Mouse (Mus musculus) CH12.LX (cell line): ENCODE data around the gene Cblb. TPM values are rescaled to one million over a fixed set of nuclear protein-coding genes. Genes with fewer than 3 reads are reported as not detected.

Experiments used
- DNase-seq: peaks from one replicate; pipeline ENCODE4 v3.0.0-alpha.2; 2013; ENCODE audit errors: extremely low read depth
- H3K27ac ChIP-seq: 2 replicates; pipeline ENCODE4 v1.5.1; 2012; ENCODE audit warnings: low read depth, mild to moderate bottlenecking, control low read depth, moderate library complexity; ENCODE audit not compliant: insufficient read depth
- H3K27me3 ChIP-seq: replicated peaks from 2 replicates; pipeline ENCODE3; 2012; ENCODE audit warnings: inconsistent platforms
- H3K36me3 ChIP-seq, 2 experiments: replicated peaks in 1 of 2; 2 replicates each; pipeline versions ENCODE3 to v1.6.1; 2012; ENCODE audit warnings: inconsistent platforms in 1 of 2, low read length in 1 of 2, mild to moderate bottlenecking in 1 of 2, mixed read lengths in 1 of 2, moderate library complexity in 1 of 2; ENCODE audit not compliant: control insufficient read depth in 1 of 2, insufficient read depth in 1 of 2
- H3K4me1 ChIP-seq, 2 experiments: 2 replicates each; pipeline ENCODE4 v1.6.1; 2012; ENCODE audit warnings: inconsistent platforms in 1 of 2, moderate library complexity in 1 of 2; ENCODE audit not compliant: insufficient read depth in 2 of 2, control insufficient read depth in 1 of 2
- H3K4me2 ChIP-seq: 2 replicates; pipeline ENCODE4 v1.6.1; 2012; ENCODE audit warnings: low read depth, mild to moderate bottlenecking, control low read depth; ENCODE audit not compliant: poor library complexity, insufficient read depth, severe bottlenecking
- H3K4me3 ChIP-seq, 3 experiments: fragments of 150-350 bp in 1 of 3; sonication (generic) in 1 of 3; replicated peaks in 1 of 3; 2 replicates each; pipeline versions ENCODE3 to v1.5.1; 2011 to 2012; ENCODE audit warnings: low read depth in 2 of 3, low read length in 2 of 3, mild to moderate bottlenecking in 2 of 3, moderate library complexity in 2 of 3, control low read depth in 1 of 3, improper control_type of control experiment in 1 of 3, inconsistent platforms in 1 of 3, mixed read lengths in 1 of 3; ENCODE audit not compliant: poor library complexity in 1 of 3
- H3K79me2 ChIP-seq: replicated peaks from 2 replicates; pipeline ENCODE4 v1.6.1; 2012; ENCODE audit warnings: mild to moderate bottlenecking, moderate library complexity; ENCODE audit not compliant: control insufficient read depth, poor library complexity, insufficient read depth, severe bottlenecking; ENCODE audit errors: extremely low read depth
- H3K9ac ChIP-seq: 2 replicates; pipeline ENCODE4 v1.6.1; 2012; ENCODE audit warnings: low read depth, mild to moderate bottlenecking, control low read depth, moderate library complexity; ENCODE audit not compliant: insufficient read depth
- H3K9me3 ChIP-seq: replicated peaks from 2 replicates; pipeline ENCODE3; 2012; ENCODE audit warnings: low read length, inconsistent platforms, mixed read lengths
- BHLHE40 ChIP-seq: IDR thresholded peaks from 2 replicates; pipeline ENCODE4 v1.6.1; 2011; ENCODE audit warnings: mild to moderate bottlenecking, low read depth, low read length, improper control_type of control experiment
- EP300 ChIP-seq: IDR thresholded peaks from 2 replicates; pipeline ENCODE4 v1.6.1; 2011; ENCODE audit warnings: low read length, improper control_type of control experiment
- GABPA ChIP-seq: IDR thresholded peaks from 2 replicates; pipeline ENCODE4 v1.6.1; 2012; ENCODE audit warnings: low read depth, low read length, improper control_type of control experiment, inconsistent platforms; ENCODE audit not compliant: insufficient replicate concordance
- HCFC1 ChIP-seq: IDR thresholded peaks from 2 replicates; pipeline ENCODE4 v1.6.1; 2012; ENCODE audit warnings: low read depth, mild to moderate bottlenecking, inconsistent platforms, low read length, improper control_type of control experiment
- JUN ChIP-seq: IDR thresholded peaks from 2 replicates; pipeline ENCODE4 v1.6.1; 2011; ENCODE audit warnings: low read depth, mild to moderate bottlenecking, low read length, improper control_type of control experiment, moderate library complexity; ENCODE audit not compliant: insufficient read depth
- KAT2A ChIP-seq: IDR thresholded peaks from 2 replicates; pipeline ENCODE4 v1.6.1; 2012; ENCODE audit warnings: low read length, improper control_type of control experiment, inconsistent platforms; ENCODE audit not compliant: insufficient replicate concordance
- MAFK ChIP-seq: IDR thresholded peaks from 2 replicates; pipeline ENCODE4 v1.6.1; 2011; ENCODE audit warnings: low read length, improper control_type of control experiment; ENCODE audit not compliant: insufficient replicate concordance
- MAX ChIP-seq: IDR thresholded peaks from 2 replicates; pipeline ENCODE4 v1.6.1; 2011; ENCODE audit warnings: low read length, improper control_type of control experiment
- MAZ ChIP-seq: IDR thresholded peaks from 2 replicates; pipeline ENCODE4 v1.6.1; 2012; ENCODE audit warnings: low read depth, mild to moderate bottlenecking, inconsistent platforms, low read length, improper control_type of control experiment, moderate library complexity
- MEF2A ChIP-seq: IDR thresholded peaks from 2 replicates; pipeline ENCODE4 v1.6.1; 2014; ENCODE audit warnings: low read depth, mild to moderate bottlenecking, inconsistent platforms, low read length, improper control_type of control experiment, borderline replicate concordance
- MXI1 ChIP-seq: IDR thresholded peaks from 2 replicates; pipeline ENCODE4 v1.6.1; 2011; ENCODE audit warnings: mild to moderate bottlenecking, low read depth, low read length, improper control_type of control experiment
- MYC ChIP-seq: IDR thresholded peaks from 2 replicates; pipeline ENCODE4 v1.6.1; 2011; ENCODE audit warnings: low read depth, mild to moderate bottlenecking, improper control_type of control experiment, low read length
- NELFE ChIP-seq: IDR thresholded peaks from 2 replicates; pipeline ENCODE4 v1.6.1; 2011; ENCODE audit warnings: low read depth, low read length, improper control_type of control experiment
- PAX5 ChIP-seq: IDR thresholded peaks from 2 replicates; pipeline ENCODE4 v1.6.1; 2012; ENCODE audit warnings: low read length, inconsistent platforms, mixed read lengths
- SIN3A ChIP-seq: IDR thresholded peaks from 2 replicates; pipeline ENCODE4 v1.6.1; 2012; ENCODE audit warnings: low read length, improper control_type of control experiment, inconsistent platforms
- TBP ChIP-seq: conservative IDR thresholded peaks from 2 replicates; pipeline ENCODE4 v1.6.1; 2011; ENCODE audit warnings: low read depth, low read length, improper control_type of control experiment
- TCF12 ChIP-seq: IDR thresholded peaks from 2 replicates; pipeline ENCODE4 v1.6.1; 2014; ENCODE audit warnings: low read depth, mild to moderate bottlenecking, inconsistent platforms, low read length, improper control_type of control experiment
- UBTF ChIP-seq: IDR thresholded peaks from 2 replicates; pipeline ENCODE4 v1.6.1; 2012; ENCODE audit warnings: low read depth, mild to moderate bottlenecking, inconsistent platforms, low read length, improper control_type of control experiment, moderate library complexity
- ZC3H11A ChIP-seq: IDR thresholded peaks from 2 replicates; pipeline ENCODE4 v1.6.1; 2012; ENCODE audit warnings: low read depth, mild to moderate bottlenecking, inconsistent platforms, low read length, improper control_type of control experiment
- ZKSCAN1 ChIP-seq: IDR thresholded peaks from 2 replicates; pipeline ENCODE4 v1.6.1; 2012; ENCODE audit warnings: low read depth, inconsistent platforms, low read length, improper control_type of control experiment, borderline replicate concordance
- dilution Hi-C: fragments of 300-500 bp; cut with MboI; formaldehyde crosslinking; loops from 2 replicates; pipeline ENCODE4 v1.14.3; 2020; ENCODE audit warnings: low sequenced_read_pairs; ENCODE audit not compliant: extremely low pct_unique_long_range_greater_than_20kb, extremely low pct_ligation_motif_present
- in situ Hi-C: fragments of 300-500 bp; cut with MboI; formaldehyde crosslinking; loops from 3 replicates; pipeline ENCODE4 v1.14.3; 2019; ENCODE audit warnings: low sequenced_read_pairs, low pct_ligation_motif_present, low pct_unique_long_range_greater_than_20kb, mixed read lengths
- polyA plus RNA-seq: library from polyadenylated mRNA; unstranded; fragments of >175 nt; gene quantifications from 2 replicates; pipeline ENCODE4 v1.2.1, GENCODE M21; 2012; ENCODE audit warnings: low read depth; ENCODE audit not compliant: insufficient read length
- total RNA-seq, 2 experiments: library from RNA; depleted of rRNA; stranded (reverse); fragments of 300-350 nt in 1 of 2; fragments of >200 nt in 1 of 2; gene quantifications; 2 replicates each; pipeline ENCODE4 v1.2.3; 2012 to 2014

The Cblb gene
- total and polyA plus RNA-seq, 3 experiments: 3.5 to 18.9 (median 6.3) TPM

DNA sequence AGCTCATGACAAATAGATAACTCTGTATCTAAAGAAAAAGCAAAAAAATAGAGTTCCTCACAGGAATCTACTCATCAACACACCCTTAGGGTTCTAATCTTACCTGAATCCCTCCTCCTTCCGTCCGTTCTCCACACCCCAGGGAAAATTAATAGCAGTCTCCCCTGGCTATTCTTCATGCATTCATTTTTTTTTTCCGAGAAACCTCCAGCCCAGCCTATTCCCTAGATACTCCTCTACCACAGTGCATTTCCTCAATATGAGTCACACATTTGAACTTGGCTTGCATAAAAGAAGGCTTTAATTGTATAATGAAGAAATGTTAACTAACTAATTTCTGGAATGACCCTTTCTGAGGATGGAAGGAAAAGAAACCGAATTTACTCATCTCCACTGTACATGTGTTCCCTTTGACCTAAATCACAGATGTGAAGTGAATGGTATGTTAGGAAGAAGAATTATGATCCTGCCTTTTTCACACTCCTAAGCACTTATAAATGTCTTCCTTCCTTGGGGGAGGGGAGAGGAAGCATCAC, 43.9 kb upstream of the Cblb start:
- no peaks in the 10 kb centered on the region for H3K36me3 ChIP-seq
- no peak overlapping the region for H3K4me2 ChIP-seq
- TF ChIP-seq SIN3A: no peak
- TF ChIP-seq JUN: no peak
- TF ChIP-seq EP300: no peak
- TF ChIP-seq, all 38 proteins: peak for 0
- H3K9ac ChIP-seq: no peak overlapping the region
- no peak overlapping the region for H3K27ac ChIP-seq
- no peaks in the 10 kb centered on the region for H3K9me3 ChIP-seq
- dilution Hi-C loops: no loop called here
- in situ Hi-C loops: no loop called here
- H3K4me3 ChIP-seq: no peak overlapping the region
- no peaks in the 10 kb centered on the region for H3K27me3 ChIP-seq
- DNase-seq: no peak
- peaks cover 0 to 11% of the 10 kb centered on the region in 2 experiments; a peak in 2 of 4 replicates for H3K4me1 ChIP-seq
- no peaks in the 10 kb centered on the region for H3K79me2 ChIP-seq

DNA sequence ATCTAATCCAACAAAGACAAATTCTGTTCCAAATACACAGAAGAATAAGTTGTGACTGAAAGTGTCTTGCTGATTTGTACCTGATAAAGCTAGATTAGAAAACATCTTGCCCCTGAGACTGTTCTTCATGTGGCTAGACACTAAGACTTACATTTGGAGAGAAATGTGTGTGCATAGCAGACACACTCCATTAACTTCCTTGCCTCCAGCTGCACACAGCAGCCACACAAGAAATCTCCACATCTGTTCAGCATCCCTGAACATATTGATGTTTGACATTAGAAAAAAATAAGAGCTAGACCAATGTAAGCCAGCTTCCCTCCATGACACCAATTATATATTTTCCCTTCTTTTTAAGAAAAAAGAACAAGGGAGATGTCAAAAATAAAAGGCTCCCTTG, 43.0 kb upstream of the Cblb start:
- H3K27me3 ChIP-seq: no peaks in the 10 kb centered on the region
- H3K4me2 ChIP-seq: no peak overlapping the region
- peaks cover 0 to 11% of the 10 kb centered on the region in 2 experiments; a peak in 2 of 4 replicates for H3K4me1 ChIP-seq
- no peak for DNase-seq
- no peaks in the 10 kb centered on the region for H3K9me3 ChIP-seq
- TF ChIP-seq EP300 (no peak), MAZ (no peak), MAX (no peak), TBP (no peak), BHLHE40 (no peak), ZC3H11A (no peak), MEF2A (no peak), UBTF (no peak), TCF12 (no peak), PAX5 (no peak), JUN (no peak), KAT2A (no peak)
- TF ChIP-seq, all 38 proteins: peak for 0
- Histone ChIP-seq H3K27ac (no peak overlapping the region), H3K79me2 (no peaks in the 10 kb centered on the region), H3K9ac (no peak overlapping the region), H3K36me3 (no peaks in the 10 kb centered on the region), H3K4me3 (no peak overlapping the region)
- in situ Hi-C loops (no loop called here), dilution Hi-C loops (no loop called here)

DNA sequence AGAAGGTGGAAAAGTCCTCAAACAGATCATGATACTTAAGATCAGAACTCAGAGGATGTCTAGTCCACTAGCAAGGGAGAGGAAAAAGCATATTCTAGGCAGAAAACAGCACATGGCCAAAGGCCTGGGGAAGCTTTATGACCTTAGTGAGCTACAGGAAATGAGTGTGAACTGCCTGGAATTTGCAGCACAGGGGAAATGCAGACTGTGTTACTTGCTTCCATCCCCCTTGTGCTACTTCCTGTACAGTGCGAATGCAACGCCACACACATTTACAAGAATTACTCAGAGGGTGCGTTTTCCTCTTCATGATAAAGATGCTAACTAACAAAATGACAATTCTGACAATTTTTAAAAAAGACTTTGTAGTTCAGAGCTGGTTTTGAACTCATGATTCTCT, 41.8 kb upstream of the Cblb start:
- no peaks in the 10 kb centered on the region for H3K27me3 ChIP-seq
- H3K9me3 ChIP-seq: no peaks in the 10 kb centered on the region
- in situ Hi-C loops: no loop called here
- dilution Hi-C loops: no loop called here
- no peak overlapping the region for H3K27ac ChIP-seq
- peaks cover 0 to 11% of the 10 kb centered on the region in 2 experiments; a peak in 2 of 4 replicates for H3K4me1 ChIP-seq
- H3K9ac ChIP-seq: no peak overlapping the region
- no peaks in the 10 kb centered on the region for H3K79me2 ChIP-seq
- TF ChIP-seq SIN3A (no peak), MXI1 (no peak), MYC (no peak), HCFC1 (no peak), BHLHE40 (no peak), UBTF (no peak), ZKSCAN1 (no peak), TBP (no peak), NELFE (no peak), GABPA (no peak), MAFK (no peak), EP300 (no peak), KAT2A (no peak), MAZ (no peak)
- TF ChIP-seq, all 38 proteins: peak for 0
- Histone ChIP-seq H3K36me3 (no peaks in the 10 kb centered on the region), H3K4me3 (no peak overlapping the region), H3K4me2 (no peak overlapping the region)
- DNase-seq: peak; percentile 11
